Comparison of ENCODE assay signal across 11 mouse cellular contexts in the genomic region with DNA sequence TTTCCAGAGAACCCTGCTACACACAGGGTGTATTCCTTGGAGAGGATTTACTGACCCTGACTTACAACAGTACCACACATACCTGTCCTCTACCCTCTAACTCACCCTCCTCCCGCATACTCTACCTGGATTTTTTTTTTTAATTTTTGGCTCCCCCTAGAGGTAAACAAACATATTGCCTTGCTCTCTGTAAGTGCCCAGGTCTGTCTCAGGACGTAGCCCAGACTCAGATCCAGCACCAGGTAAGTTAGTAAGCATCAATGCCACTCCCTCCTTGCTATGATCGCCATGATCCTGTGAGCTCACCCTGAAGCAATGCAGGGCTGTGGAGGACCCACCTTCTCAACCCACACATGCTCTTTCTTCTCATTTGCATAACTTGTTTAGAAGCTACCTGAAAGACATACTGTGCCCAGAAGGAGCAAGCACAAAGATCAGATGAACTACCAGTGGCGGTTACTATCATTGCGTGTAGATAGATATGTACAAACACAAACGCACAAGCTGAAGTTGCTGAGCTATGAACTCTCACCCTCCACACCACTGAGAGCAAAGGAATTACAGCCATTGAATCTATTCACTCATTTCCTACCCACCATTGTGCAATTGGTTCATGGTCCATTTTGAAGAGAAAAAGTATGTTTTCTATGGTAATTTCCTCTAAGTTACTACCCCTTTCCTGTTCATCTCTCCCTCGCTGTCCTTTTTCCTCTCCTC. TPM values are rescaled to one million over a fixed set of nuclear protein-coding genes. Genes with fewer than 3 reads are reported as not detected.
DNase-seq lines count a peak whose midpoint lies in the region; ATAC-seq lines count a peak whose summit lies in the region.
"Had no signal": no experiment of that assay in that cellular context is flagged by ENCODE, and none has a peak within 500 bp of the region (broad histone marks: within the 10 kb centered on the region; RNA-seq: fewer than 3 reads in every experiment).

No protein-coding gene starts in this region.

- H3K27me3 ChIP-seq in intestine, embryonic 15.5 days (replicated peaks), result no peaks in the 10 kb centered on the region
- no peaks in the 10 kb centered on the region for H3K27me3 ChIP-seq in forebrain, embryonic 15.5 days
- H3K27me3 ChIP-seq: hindbrain, embryonic 12.5 days; neural tube, embryonic 12.5 days had no signal

- WGBS in intestine, embryonic 15.5 days, result 69% methylated on average over 7 of the region's 7 CpGs
- WGBS in forebrain, embryonic 15.5 days, result 76% methylated on average over 7 of the region's 7 CpGs

- H3K9me3 ChIP-seq in intestine, embryonic 15.5 days, result no peaks in the 10 kb centered on the region
- no peaks in the 10 kb centered on the region for H3K9me3 ChIP-seq in forebrain, embryonic 15.5 days
- H3K9me3 ChIP-seq: hindbrain, embryonic 12.5 days; neural tube, embryonic 12.5 days had no signal

- no peak overlapping the region for H3K4me2 ChIP-seq in intestine, embryonic 15.5 days (replicated peaks)
- no peak overlapping the region for H3K4me2 ChIP-seq in forebrain, embryonic 15.5 days (replicated peaks)
- H3K4me2 ChIP-seq: hindbrain, embryonic 12.5 days; neural tube, embryonic 12.5 days had no signal

- H3K27ac ChIP-seq in intestine, embryonic 15.5 days, result no peak overlapping the region
- H3K27ac ChIP-seq in forebrain, embryonic 15.5 days (replicated peaks), result no peak overlapping the region
- H3K27ac ChIP-seq: hindbrain, embryonic 12.5 days; neural tube, embryonic 12.5 days had no signal

- H3K4me3 ChIP-seq in intestine, embryonic 15.5 days (replicated peaks), result no peak overlapping the region
- no peak overlapping the region for H3K4me3 ChIP-seq in forebrain, embryonic 15.5 days
- H3K4me3 ChIP-seq: hindbrain, embryonic 12.5 days; neural tube, embryonic 12.5 days had no signal

- H3K4me1 ChIP-seq in intestine, embryonic 15.5 days (replicated peaks), result no peaks in the 10 kb centered on the region
- H3K4me1 ChIP-seq in forebrain, embryonic 15.5 days, result no peaks in the 10 kb centered on the region
- H3K4me1 ChIP-seq: hindbrain, embryonic 12.5 days; neural tube, embryonic 12.5 days had no signal

- H3K36me3 ChIP-seq in intestine, embryonic 15.5 days, result no peaks in the 10 kb centered on the region
- H3K36me3 ChIP-seq in forebrain, embryonic 15.5 days, result no peaks in the 10 kb centered on the region
- H3K36me3 ChIP-seq: hindbrain, embryonic 12.5 days; neural tube, embryonic 12.5 days had no signal

- peak; percentile 71 for ATAC-seq in intestine, embryonic 15.5 days
- ATAC-seq in forebrain, embryonic 15.5 days (replicated peaks), result no peak

- no peak overlapping the region for H3K9ac ChIP-seq in intestine, embryonic 15.5 days
- no peak overlapping the region for H3K9ac ChIP-seq in forebrain, embryonic 15.5 days (replicated peaks)
- H3K9ac ChIP-seq: hindbrain, embryonic 12.5 days; neural tube, embryonic 12.5 days had no signal

- peak; percentile 82 for DNase-seq in heart, adult 11 months
- DNase-seq in heart, adult 18-20 months, result no peak
- DNase-seq in thymus, postnatal 0 days (ENCODE audit: low spot score), result peak; percentile 22
- no peak for DNase-seq in thymus, postnatal 4 days
- DNase-seq in urinary bladder, postnatal 10 days (ENCODE audit: low spot score), result no peak
- DNase-seq in spleen, adult 12 weeks (ENCODE audit: low spot score), result no peak

RNA-seq across cellular contexts. Expression of a gene that starts 39.7 kb away (rescaled TPM):
- 100 to 1,000 TPM; 119 to 169 TPM for total RNA-seq in heart, adult 18-20 months (2021)
- 494 TPM in 2 replicates for polyA plus RNA-seq in thymus, postnatal 0 days (2015; fragmentation: Nextera tagmentation; extraction: Ambion mirVana)
- 195 and 211 TPM in 2 replicates for polyA plus RNA-seq in intestine, embryonic 15.5 days (2015; fragmentation: Nextera tagmentation; extraction: Ambion mirVana)
- 14.3 and 16.8 TPM in 2 replicates for polyA plus RNA-seq in forebrain, embryonic 15.5 days (2015; fragmentation: Nextera tagmentation; extraction: Ambion mirVana)

RNA-seq across cellular contexts. Expression of a gene that starts 44.9 kb away (rescaled TPM):
- under 1 TPM; 0.28 to 0.30 TPM for total RNA-seq in heart, adult 18-20 months (2021)
- not detected in 2 replicates for polyA plus RNA-seq in thymus, postnatal 0 days (2015; fragmentation: Nextera tagmentation; extraction: Ambion mirVana)
- 3.4 and 4.0 TPM in 2 replicates for polyA plus RNA-seq in intestine, embryonic 15.5 days (2015; fragmentation: Nextera tagmentation; extraction: Ambion mirVana)
- polyA plus RNA-seq in forebrain, embryonic 15.5 days (2015; fragmentation: Nextera tagmentation; extraction: Ambion mirVana), result not detected in 2 replicates
- polyA plus RNA-seq: hindbrain, embryonic 12.5 days; lung, embryonic 16.5 days; neural tube, embryonic 12.5 days had no signal

Comparison
In these comparisons a context has a peak if more than half of its experiments do, and no peak if none do; other contexts are left out.
1. DNase-seq: peak in heart, adult 11 months (single experiment) and thymus, postnatal 0 days (single experiment); none in heart, adult 18-20 months (0 of 2), thymus, postnatal 4 days (single experiment), urinary bladder, postnatal 10 days (single experiment) and spleen, adult 12 weeks (single experiment).
2. RNA of a gene that starts 39.7 kb away (polyA plus RNA-seq): 494 TPM in thymus, postnatal 0 days and 195 to 211 TPM in intestine, embryonic 15.5 days; 14.3 to 16.8 TPM in forebrain, embryonic 15.5 days; every median in the first group is over 10 times any median in the second.